Mouse (Mus musculus) CH12.LX (cell line): Measurements from ENCODE around the gene Rab11fip3.

Experiments used
- CTCF ChIP-seq, 2 experiments: IDR thresholded peaks in 1 of 2; conservative IDR thresholded peaks in 1 of 2; 2 replicates each; pipeline ENCODE4 v1.5.1; 2011 to 2012; ENCODE audit warnings: low read depth in 2 of 2, low read length in 2 of 2, improper control_type of control experiment in 1 of 2, inconsistent platforms in 1 of 2, mild to moderate bottlenecking in 1 of 2, moderate library complexity in 1 of 2
- E2F4 ChIP-seq: IDR thresholded peaks from 2 replicates; pipeline ENCODE4 v1.6.1; 2011; ENCODE audit warnings: low read depth, low read length, improper control_type of control experiment; ENCODE audit not compliant: insufficient replicate concordance
- ELF1 ChIP-seq: IDR thresholded peaks from 2 replicates; pipeline ENCODE4 v1.6.1; 2014; ENCODE audit warnings: low read depth, mild to moderate bottlenecking, inconsistent platforms, low read length, improper control_type of control experiment
- EP300 ChIP-seq: IDR thresholded peaks from 2 replicates; pipeline ENCODE4 v1.6.1; 2011; ENCODE audit warnings: low read length, improper control_type of control experiment
- GABPA ChIP-seq: IDR thresholded peaks from 2 replicates; pipeline ENCODE4 v1.6.1; 2012; ENCODE audit warnings: low read depth, low read length, improper control_type of control experiment, inconsistent platforms; ENCODE audit not compliant: insufficient replicate concordance
- HCFC1 ChIP-seq: IDR thresholded peaks from 2 replicates; pipeline ENCODE4 v1.6.1; 2012; ENCODE audit warnings: low read depth, mild to moderate bottlenecking, inconsistent platforms, low read length, improper control_type of control experiment
- JUND ChIP-seq: conservative IDR thresholded peaks from 2 replicates; pipeline ENCODE4 v1.6.1; 2011; ENCODE audit warnings: low read depth, low read length, improper control_type of control experiment
- MAFK ChIP-seq: IDR thresholded peaks from 2 replicates; pipeline ENCODE4 v1.6.1; 2011; ENCODE audit warnings: low read length, improper control_type of control experiment; ENCODE audit not compliant: insufficient replicate concordance
- NRF1 ChIP-seq: IDR thresholded peaks from 2 replicates; pipeline ENCODE4 v1.6.1; 2014; ENCODE audit warnings: low read depth, mild to moderate bottlenecking, inconsistent platforms, low read length, improper control_type of control experiment, moderate library complexity
- POLR2A ChIP-seq: IDR thresholded peaks from 2 replicates; pipeline ENCODE4 v1.6.1; 2011; ENCODE audit warnings: low read depth, mild to moderate bottlenecking, improper control_type of control experiment, low read length
- SIN3A ChIP-seq: IDR thresholded peaks from 2 replicates; pipeline ENCODE4 v1.6.1; 2012; ENCODE audit warnings: low read length, improper control_type of control experiment, inconsistent platforms
- TBP ChIP-seq: conservative IDR thresholded peaks from 2 replicates; pipeline ENCODE4 v1.6.1; 2011; ENCODE audit warnings: low read depth, low read length, improper control_type of control experiment
- UBTF ChIP-seq: IDR thresholded peaks from 2 replicates; pipeline ENCODE4 v1.6.1; 2012; ENCODE audit warnings: low read depth, mild to moderate bottlenecking, inconsistent platforms, low read length, improper control_type of control experiment, moderate library complexity
- ZC3H11A ChIP-seq: IDR thresholded peaks from 2 replicates; pipeline ENCODE4 v1.6.1; 2012; ENCODE audit warnings: low read depth, mild to moderate bottlenecking, inconsistent platforms, low read length, improper control_type of control experiment

- no peak for TF ChIP-seq CTCF (conservative IDR thresholded peaks at IDR 0.05 in 1 of 2, IDR thresholded peaks at IDR 0.05 in 1 of 2; ENCODE audit: low read depth in 2 of 2, low read length in 2 of 2)
- TF ChIP-seq POLR2A: no peak
- no peak for TF ChIP-seq ELF1
- TF ChIP-seq JUND: no peak
- TF ChIP-seq EP300: no peak
- TF ChIP-seq ZC3H11A: no peak
- TF ChIP-seq E2F4: no peak
- no peak for TF ChIP-seq SIN3A
- no peak for TF ChIP-seq UBTF
- no peak for TF ChIP-seq NRF1
- no peak for TF ChIP-seq TBP
- TF ChIP-seq HCFC1: no peak
- no peak for TF ChIP-seq GABPA
- TF ChIP-seq MAFK: no peak
Measured at GRCm38 (mm10) chr17:25947576-25947975, 121.8 kb downstream of the Rab11fip3 start.
